Mouse (Mus musculus) large intestine, adult 2 months (tissue): Measurements from ENCODE around the gene Cldn11. TPM values are rescaled to one million over a fixed set of nuclear protein-coding genes. Genes with fewer than 3 reads are reported as not detected.
"Not testable (repeated sequence)": the region's sequence is repeated elsewhere in the genome, so short reads cannot be mapped to it uniquely, and the experiment has no call there.

ENCODE experiments used
- DNase-seq: peaks from one replicate; pipeline ENCODE4 v3.0.0-alpha.2; 2012; ENCODE audit warnings: low read depth, low spot score
- WGBS: fragments of 180-500 bp; shearing (Covaris S2); methylation state at CpG from one replicate; pipeline ENCODE4 v1.1.7; 2018; 5-methylcytosine and 5-hydroxymethylcytosine counted together
- polyA plus RNA-seq: library from polyadenylated mRNA; depleted of rRNA; stranded (reverse); fragments of >200 nt; gene quantifications from 2 replicates; pipeline ENCODE4 v1.2.3, GENCODE M21; 2012; rRNA removed

Cldn11 gene
- 0.14 and 0.38 TPM in 2 replicates for polyA plus RNA-seq

GRCm38 (mm10) chr3:31149706-31150105 lies at the start of gene Cldn11:
TSS of gene Cldn11 (plus strand) at chr3:31149920.
- DNase-seq = no peak
- 1% methylated on average over 33 of the region's 33 CpGs for WGBS

GRCm38 (mm10) chr3:31100026-31100425 lies 49.7 kb upstream of the Cldn11 start:
- WGBS = 64% methylated on average over 5 of the region's 5 CpGs
- DNase-seq = no peak

GRCm38 (mm10) chr3:31100802-31101201 lies 48.9 kb upstream of the Cldn11 start:
- no peak for DNase-seq
- WGBS = 93% methylated on average over 3 of the region's 3 CpGs

- DNase-seq = no peak
- WGBS = 71% methylated on average over 6 of the region's 6 CpGs
Observed at GRCm38 (mm10) chr3:31104936-31105335, 44.8 kb upstream of the Cldn11 start.

- 80% methylated on average over 6 of the region's 6 CpGs for WGBS
- DNase-seq = no peak
Observed at GRCm38 (mm10) chr3:31106597-31106996, 43.1 kb upstream of the Cldn11 start.

GRCm38 (mm10) chr3:31107674-31108073 lies 42.0 kb upstream of the Cldn11 start:
- 58% methylated on average over 4 of the region's 4 CpGs for WGBS
- no peak for DNase-seq

- DNase-seq = no peak
- 43% methylated on average over 3 of the region's 3 CpGs for WGBS
Observed at GRCm38 (mm10) chr3:31109108-31109507, 40.6 kb upstream of the Cldn11 start.

- no peak for DNase-seq
- 89% methylated on average over 4 of the region's 4 CpGs for WGBS
Observed at GRCm38 (mm10) chr3:31123098-31123497, 26.6 kb upstream of the Cldn11 start.

GRCm38 (mm10) chr3:31126303-31126702 lies 23.4 kb upstream of the Cldn11 start:
- no peak for DNase-seq
- WGBS = 24% methylated on average over 4 of the region's 4 CpGs

- no peak for DNase-seq
- WGBS = 29% methylated on average over 3 of the region's 3 CpGs
Observed at GRCm38 (mm10) chr3:31126848-31127247, 22.9 kb upstream of the Cldn11 start.

GRCm38 (mm10) chr3:31129766-31130165 lies 20.0 kb upstream of the Cldn11 start:
- DNase-seq = no peak
- 34% methylated on average over 4 of the region's 4 CpGs for WGBS

GRCm38 (mm10) chr3:31133664-31134063 lies 16.1 kb upstream of the Cldn11 start:
- no peak for DNase-seq
- WGBS = 11% methylated on average over 5 of the region's 5 CpGs

GRCm38 (mm10) chr3:31134246-31134645 lies 15.5 kb upstream of the Cldn11 start:
- no peak for DNase-seq
- 35% methylated on average over 8 of the region's 8 CpGs for WGBS

GRCm38 (mm10) chr3:31134696-31135095 lies 15.0 kb upstream of the Cldn11 start:
- WGBS = 15% methylated on average over 7 of the region's 7 CpGs
- no peak for DNase-seq

GRCm38 (mm10) chr3:31136591-31136990 lies 13.1 kb upstream of the Cldn11 start:
- DNase-seq = not testable (repeated sequence)
- WGBS = 72% methylated on average over 4 of the region's 4 CpGs

- 55% methylated on average over 13 of the region's 13 CpGs for WGBS
- no peak for DNase-seq
Observed at GRCm38 (mm10) chr3:31138454-31139424, 11.0 kb upstream of the Cldn11 start.

GRCm38 (mm10) chr3:31141621-31142020 lies 8.1 kb upstream of the Cldn11 start:
- DNase-seq = no peak
- 64% methylated on average over 4 of the region's 4 CpGs for WGBS

- DNase-seq = not testable (repeated sequence)
Observed at GRCm38 (mm10) chr3:31145222-31145621, 4.5 kb upstream of the Cldn11 start.

GRCm38 (mm10) chr3:31145641-31146290 lies 4.0 kb upstream of the Cldn11 start:
- DNase-seq = no peak
- 9% methylated on average over 14 of the region's 14 CpGs for WGBS

More at GRCm38 (mm10) chr3:31145222-31145621, 4.5 kb upstream of the Cldn11 start:
- 83% methylated on average over 11 of the region's 11 CpGs for WGBS

- WGBS = 82% methylated on average over 7 of the region's 7 CpGs
- no peak for DNase-seq
Observed at GRCm38 (mm10) chr3:31148595-31148994, 1.1 kb upstream of the Cldn11 start.

- WGBS = 42% methylated on average over 6 of the region's 6 CpGs
- no peak for DNase-seq
Observed at GRCm38 (mm10) chr3:31152108-31152507, 2.4 kb downstream of the Cldn11 start.
